ENCODE assay signal across 8 mouse cellular contexts in genomic region chr4:32889246-32889645, GRCm38 (mm10).
DNase-seq lines count a peak whose midpoint lies in the region; ATAC-seq lines count a peak whose summit lies in the region.

No protein-coding gene starts in this region.

- no peak overlapping the region for H3K9ac ChIP-seq in neural tube, embryonic 13.5 days

- H3K4me2 ChIP-seq in neural tube, embryonic 13.5 days = peak overlapping the region; percentile 21; the same call in 1 of the 2 replicates

- DNase-seq in ovary, adult 18-20 months (ENCODE audit: low spot score) = peak; percentile 30
- DNase-seq in ovary, postnatal 10 days (ENCODE audit: low spot score) = no peak
- DNase-seq in cerebellum, postnatal 10 days = peak; percentile 79 to 80
- peak; percentile 54 to 64 for DNase-seq in left cerebral cortex, postnatal 14 days (ENCODE audit: low spot score in 2 of 2)
- DNase-seq in spleen, adult 18-20 months = no peak

- H3K9me3 ChIP-seq in neural tube, embryonic 13.5 days = peaks cover 11% of the 10 kb centered on the region

- H3K4me1 ChIP-seq in neural tube, embryonic 13.5 days (replicated peaks) = peaks cover 31% of the 10 kb centered on the region

- WGBS in neural tube, embryonic 13.5 days = 54% methylated on average over 11 of the region's 11 CpGs

- H3K27me3 ChIP-seq in neural tube, embryonic 13.5 days = peaks cover 20% of the 10 kb centered on the region

- H3K4me3 ChIP-seq in neural tube, embryonic 13.5 days = no peak overlapping the region

- peak overlapping the region; percentile 52 for H3K27ac ChIP-seq in neural tube, embryonic 13.5 days (replicated peaks)

- intact Hi-C loops in left cerebral cortex, postnatal 14 days (cut with DNase I) = no loop called here

- peak; percentile 46 for ATAC-seq in granulocyte monocyte progenitor cell, adult 5-6 weeks (replicated peaks; ENCODE audit: poor library complexity, severe bottlenecking)
- ATAC-seq in inflammation-experienced regulatory T-cells, adult 6 months = peak; percentile 48
- peak; percentile 54; the same call in 1 of the 2 replicates for ATAC-seq in neural tube, embryonic 13.5 days (ENCODE audit: low read depth)

- H3K36me3 ChIP-seq in neural tube, embryonic 13.5 days = no peaks in the 10 kb centered on the region

Comparison
In these comparisons a context has a peak if more than half of its experiments do, and no peak if none do; other contexts are left out.
1. DNase-seq: peak in ovary, adult 18-20 months (single experiment), cerebellum, postnatal 10 days (2 of 2) and left cerebral cortex, postnatal 14 days (2 of 2); none in ovary, postnatal 10 days (single experiment) and spleen, adult 18-20 months (0 of 2).
2. Peak in every context shown above with its lines, with median percentiles within 50 percentile points of each other: ATAC-seq.